Comparison of ENCODE assay signal across 9 mouse cellular contexts in genomic region chr15:31568581-31568996, GRCm38 (mm10). TPM values are rescaled to one million over a fixed set of nuclear protein-coding genes. Genes with fewer than 3 reads are reported as not detected.
DNase-seq lines count a peak whose midpoint lies in the region; ATAC-seq lines count a peak whose summit lies in the region.
"Had no signal": no experiment of that assay in that cellular context is flagged by ENCODE, and none has a peak within 500 bp of the region (broad histone marks: within the 10 kb centered on the region; RNA-seq: fewer than 3 reads in every experiment).

No protein-coding gene starts in this region.

- no peak overlapping the region for H3K9ac ChIP-seq in embryonic facial prominence, embryonic 14.5 days (ENCODE audit: low read depth, low read length)
- H3K9ac ChIP-seq in hindbrain, embryonic 15.5 days = no peak overlapping the region

- WGBS in embryonic facial prominence, embryonic 14.5 days = 20% methylated on average over 12 of the region's 12 CpGs
- WGBS in hindbrain, embryonic 15.5 days = 15% methylated on average over 12 of the region's 12 CpGs

- H3K4me1 ChIP-seq in embryonic facial prominence, embryonic 14.5 days (ENCODE audit: control insufficient read depth, insufficient read depth, low read length) = peaks cover 29% of the 10 kb centered on the region
- H3K4me1 ChIP-seq in hindbrain, embryonic 15.5 days (replicated peaks) = no peaks in the 10 kb centered on the region; the same call in 1 of the 2 replicates

- H3K27ac ChIP-seq in embryonic facial prominence, embryonic 14.5 days (replicated peaks; ENCODE audit: low read depth, low read length) = peak overlapping the region; percentile 59
- no peak overlapping the region for H3K27ac ChIP-seq in hindbrain, embryonic 15.5 days (replicated peaks)

- H3K27me3 ChIP-seq in embryonic facial prominence, embryonic 14.5 days (replicated peaks; ENCODE audit: control insufficient read depth, insufficient read depth, low read length) = no peaks in the 10 kb centered on the region
- H3K27me3 ChIP-seq in hindbrain, embryonic 15.5 days = no peaks in the 10 kb centered on the region

- peak; percentile 50 for ATAC-seq in embryonic facial prominence, embryonic 14.5 days (ENCODE audit: low read depth)
- 0 out of 2 replicates have a peak, but pooled peaks have one; percentile 52 for ATAC-seq in hindbrain, embryonic 15.5 days (ENCODE audit: low FRiP score, low read depth)
- ATAC-seq in cerebellum, adult (ENCODE audit: insufficient number of reproducible peaks, low FRiP score, low TSS enrichment) = no peak

- intact Hi-C loops in left cerebral cortex, postnatal 14 days (cut with DNase I) = no loop called here

- no peaks in the 10 kb centered on the region for H3K36me3 ChIP-seq in embryonic facial prominence, embryonic 14.5 days (ENCODE audit: control insufficient read depth, insufficient read depth, low read length)
- no peaks in the 10 kb centered on the region for H3K36me3 ChIP-seq in hindbrain, embryonic 15.5 days

- DNase-seq in adrenal gland, adult 18-20 months (ENCODE audit: low spot score in 2 of 2) = peak; percentile 57 to 64
- DNase-seq in embryonic facial prominence, embryonic 14.5 days (ENCODE audit: low spot score) = peak; percentile 69
- DNase-seq in liver = peak; percentile 54
- peak; percentile 26 for DNase-seq in ovary, postnatal 14 days (ENCODE audit: low spot score)
- no peak for DNase-seq in left cerebral cortex, postnatal 14 days (ENCODE audit: low spot score in 2 of 2)
- DNase-seq in frontal cortex, adult 2 months (ENCODE audit: extremely low spot score in 1 of 2, low spot score in 1 of 2) = no peak

- peak overlapping the region; percentile 32 for H3K4me2 ChIP-seq in embryonic facial prominence, embryonic 14.5 days (ENCODE audit: low read depth, low read length)
- H3K4me2 ChIP-seq in hindbrain, embryonic 15.5 days = no peak overlapping the region

- no peaks in the 10 kb centered on the region for H3K9me3 ChIP-seq in embryonic facial prominence, embryonic 14.5 days (ENCODE audit: control insufficient read depth, low read length)
- H3K9me3 ChIP-seq in hindbrain, embryonic 15.5 days = no peaks in the 10 kb centered on the region
- H3K9me3 ChIP-seq: megakaryocyte, embryonic 14.5 days had no signal

- no peak overlapping the region for H3K4me3 ChIP-seq in embryonic facial prominence, embryonic 14.5 days (ENCODE audit: low read depth, low read length)
- H3K4me3 ChIP-seq in hindbrain, embryonic 15.5 days = no peak overlapping the region
- H3K4me3 ChIP-seq: megakaryocyte, embryonic 14.5 days had no signal

RNA-seq across cellular contexts. Expression of gene Cmbl, which starts 3.4 kb away (rescaled TPM):
- 100 to 1,000 TPM in 1 of 2 experiments, 10 to 100 TPM in 1; 69.7 to 178 TPM for total RNA-seq in adrenal gland, adult 18-20 months (2021)
- polyA plus RNA-seq in embryonic facial prominence, embryonic 14.5 days (2014; fragmentation: Nextera tagmentation; extraction: Ambion mirVana) = 6.9 and 11.2 TPM in 2 replicates
- 11.1 and 15.6 TPM in 2 replicates for polyA plus RNA-seq in hindbrain, embryonic 15.5 days (2015; fragmentation: Nextera tagmentation; extraction: Ambion mirVana)
- 10 to 100 TPM; 14.2 to 16.2 TPM for total RNA-seq in left cerebral cortex, postnatal 14 days (2021)
- polyA plus RNA-seq in frontal cortex, adult 2 months (2012; rRNA removed) = 22.5 and 22.7 TPM in 2 replicates

RNA-seq across cellular contexts. Expression of gene Cct5, which starts 33.0 kb away (rescaled TPM):
- total RNA-seq in adrenal gland, adult 18-20 months (2021) = 100 to 1,000 TPM; 309 to 346 TPM
- 494 and 532 TPM in 2 replicates for polyA plus RNA-seq in embryonic facial prominence, embryonic 14.5 days (2014; fragmentation: Nextera tagmentation; extraction: Ambion mirVana)
- 473 and 479 TPM in 2 replicates for polyA plus RNA-seq in hindbrain, embryonic 15.5 days (2015; fragmentation: Nextera tagmentation; extraction: Ambion mirVana)
- total RNA-seq in left cerebral cortex, postnatal 14 days (2021) = 100 to 1,000 TPM; 185 to 191 TPM
- 166 and 190 TPM in 2 replicates for polyA plus RNA-seq in frontal cortex, adult 2 months (2012; rRNA removed)

RNA-seq across cellular contexts. Expression of gene Fam173b, which starts 33.1 kb away (rescaled TPM):
- 10 to 100 TPM; 23.2 to 25.0 TPM for total RNA-seq in adrenal gland, adult 18-20 months (2021)
- polyA plus RNA-seq in embryonic facial prominence, embryonic 14.5 days (2014; fragmentation: Nextera tagmentation; extraction: Ambion mirVana) = 11.7 and 16.2 TPM in 2 replicates
- 9.7 and 10.0 TPM in 2 replicates for polyA plus RNA-seq in hindbrain, embryonic 15.5 days (2015; fragmentation: Nextera tagmentation; extraction: Ambion mirVana)
- total RNA-seq in left cerebral cortex, postnatal 14 days (2021) = 10 to 100 TPM; 10.1 to 11.6 TPM
- polyA plus RNA-seq in frontal cortex, adult 2 months (2012; rRNA removed) = 14.7 and 15.3 TPM in 2 replicates

RNA-seq across cellular contexts. Expression of gene March6, which starts 37.7 kb away (rescaled TPM):
- 100 to 1,000 TPM in 1 of 2 experiments, 10 to 100 TPM in 1; 84.7 to 161 TPM for total RNA-seq in adrenal gland, adult 18-20 months (2021)
- polyA plus RNA-seq in embryonic facial prominence, embryonic 14.5 days (2014; fragmentation: Nextera tagmentation; extraction: Ambion mirVana) = 33.8 and 35.5 TPM in 2 replicates
- polyA plus RNA-seq in hindbrain, embryonic 15.5 days (2015; fragmentation: Nextera tagmentation; extraction: Ambion mirVana) = 75.4 and 75.5 TPM in 2 replicates
- 100 to 1,000 TPM; 222 to 225 TPM for total RNA-seq in left cerebral cortex, postnatal 14 days (2021)
- 81.3 and 95.9 TPM in 2 replicates for polyA plus RNA-seq in frontal cortex, adult 2 months (2012; rRNA removed)

Comparison
In these comparisons a context has a peak if more than half of its experiments do, and no peak if none do; other contexts are left out.
1. DNase-seq: peak in adrenal gland, adult 18-20 months (2 of 2), embryonic facial prominence, embryonic 14.5 days (single experiment), liver (single experiment) and ovary, postnatal 14 days (single experiment); none in left cerebral cortex, postnatal 14 days (0 of 2) and frontal cortex, adult 2 months (0 of 2).